Mouse (Mus musculus) left cerebral cortex, postnatal 10 days (tissue): ENCODE data around the gene Abcc3. TPM values are rescaled to one million over a fixed set of nuclear protein-coding genes. Genes with fewer than 3 reads are reported as not detected.

Experiments
- DNase-seq, 2 experiments: peaks; one replicate each; pipeline ENCODE4 v3.0.0; 2021 to 2022; ENCODE audit warnings: low spot score in 2 of 2, mixed read lengths in 1 of 2; ENCODE audit errors: extremely low spot score in 1 of 2
- intact Hi-C: fragments of 180-260 bp; cut with DNase I; formaldehyde crosslinking; loops from one replicate; pipeline ENCODE4 v1.15.1; 2025
- total RNA-seq, 2 experiments: library from RNA; stranded (reverse); gene quantifications; 2 replicates each; pipeline ENCODE4 v1.2.3; 2021

Abcc3 gene
- total RNA-seq, 2 experiments from 2014 or later, result 1.6 to 2.1 TPM

DNA sequence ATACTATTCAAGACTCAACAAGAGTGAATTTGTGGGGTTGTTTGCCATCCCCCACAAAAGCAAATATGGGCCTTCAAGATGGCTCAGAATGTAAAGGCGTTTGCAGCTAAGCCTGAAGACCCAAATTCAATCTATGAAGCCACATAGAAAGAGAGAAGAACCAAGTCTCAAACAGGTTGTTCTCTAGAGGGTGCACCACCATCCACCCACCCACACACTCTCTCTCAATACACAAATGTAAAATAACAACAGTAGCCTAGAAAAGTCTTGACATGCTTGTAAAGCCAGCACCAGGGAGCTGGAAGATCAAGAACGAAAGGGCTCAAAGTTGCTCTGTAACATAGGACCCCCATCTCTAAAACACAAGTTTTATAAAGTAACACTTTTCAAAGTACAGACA lies 76.3 kb downstream of the Abcc3 start:
- DNase-seq, result no peak
- intact Hi-C loops, result no loop called here

- DNase-seq, result no peak
- intact Hi-C loops, result no loop called here
Measured at GRCm38 (mm10) chr11:94315308-94315707, 77.5 kb downstream of the Abcc3 start.

DNA sequence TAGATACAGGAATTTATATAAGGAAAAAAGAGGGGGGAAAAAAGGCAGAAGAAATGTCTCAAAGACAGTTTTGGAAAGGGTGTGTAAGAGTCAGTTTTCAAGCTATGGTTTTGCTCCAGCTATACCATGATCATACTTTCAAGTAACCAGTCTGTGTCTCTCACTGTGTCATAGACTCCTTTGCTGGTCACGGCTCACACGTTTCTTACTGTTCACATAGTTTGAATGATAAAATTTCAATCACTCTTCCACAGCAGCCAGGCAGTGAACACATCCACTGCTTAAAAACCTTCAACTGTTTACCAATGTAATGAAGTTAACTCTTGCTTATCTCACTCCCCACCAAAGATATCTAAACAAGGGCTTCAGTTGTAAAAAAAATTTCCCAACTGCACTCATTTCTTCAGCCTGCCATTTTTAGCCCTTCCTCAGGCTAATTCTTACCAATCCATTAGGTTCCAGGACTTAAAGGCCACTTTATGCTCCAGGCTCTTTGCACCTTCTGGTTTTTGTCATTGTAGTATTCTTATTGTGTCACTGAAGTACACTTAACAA lies 78.6 kb downstream of the Abcc3 start:
- intact Hi-C loops, result no loop called here
- no peak for DNase-seq

DNA sequence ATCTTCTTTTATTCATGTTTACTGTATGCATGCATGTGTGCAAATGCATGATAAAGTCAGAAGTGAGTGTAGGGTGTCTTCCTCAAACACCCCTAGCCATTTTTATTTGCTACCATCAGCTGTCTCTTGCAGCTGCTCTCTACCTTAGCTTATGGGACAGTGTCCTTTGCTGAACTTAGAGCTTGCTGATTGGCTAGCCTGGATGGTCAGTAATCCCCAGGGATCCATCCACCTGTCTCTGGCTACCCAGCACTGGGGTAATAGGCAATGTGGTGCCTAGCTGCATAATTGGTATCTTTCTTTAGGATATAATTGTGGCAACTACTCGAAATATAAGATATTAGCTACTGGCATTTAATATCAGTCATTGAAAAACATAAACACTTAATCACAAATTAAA lies 80.1 kb downstream of the Abcc3 start:
- intact Hi-C loops, result no loop called here
- DNase-seq, result no peak

DNA sequence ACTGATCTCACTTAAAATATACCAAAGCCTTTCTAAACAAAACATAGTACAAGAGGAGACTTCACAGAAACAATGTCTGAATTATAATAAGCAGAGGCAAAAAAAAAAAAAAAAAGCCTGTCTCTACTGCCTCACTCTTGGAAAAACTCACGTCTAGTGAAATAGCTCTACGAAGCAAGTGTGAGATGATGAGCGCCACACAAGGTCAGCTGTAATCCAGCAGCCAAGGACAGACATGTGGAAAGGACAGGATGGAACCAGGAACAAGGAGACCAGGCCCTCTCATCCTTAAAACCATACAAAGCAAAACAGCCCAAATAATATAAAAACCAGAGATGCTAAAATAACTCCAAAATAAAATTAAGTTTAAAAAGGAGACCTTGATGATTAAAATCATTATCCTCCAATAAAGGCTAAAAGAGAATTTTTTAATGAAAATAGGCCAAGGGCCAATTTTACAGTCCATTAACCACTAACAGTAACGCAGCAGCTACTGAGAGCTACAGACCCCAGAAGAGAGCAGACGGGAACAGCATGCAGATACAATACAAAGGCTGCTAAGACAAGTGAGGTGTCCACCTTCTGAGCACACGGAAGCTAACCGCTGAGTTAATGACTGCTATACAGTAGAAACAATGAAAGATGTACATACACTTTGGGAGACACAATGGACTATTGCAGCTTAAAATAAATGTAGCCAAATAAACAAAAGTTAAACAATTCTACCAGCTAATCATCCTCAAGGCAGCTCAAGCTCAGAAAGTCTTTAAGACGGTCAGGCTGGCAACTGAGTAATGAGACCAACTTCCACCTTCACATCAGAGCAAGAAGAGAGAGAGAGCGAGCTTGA lies 97.6 kb downstream of the Abcc3 start:
- DNase-seq, result no peak
- intact Hi-C loops, result no loop called here

Other genes with a start within 250 kb of the Abcc3 start
- gene Tob1, start 181.5 kb downstream of the Abcc3 start, total RNA-seq, result 10 to 100 TPM; 29.9 to 30.9 TPM
- 1 to 10 TPM; 1.0 to 1.3 TPM for gene Wfikkn2, start 147.0 kb downstream of the Abcc3 start, total RNA-seq
- gene Gm21885, start 111.1 kb downstream of the Abcc3 start, total RNA-seq, result not detected
- 100 to 1,000 TPM; 125 to 131 TPM for gene Luc7l3, start 71.0 kb downstream of the Abcc3 start, total RNA-seq
- gene Ankrd40, start 65.0 kb downstream of the Abcc3 start, total RNA-seq, result 10 to 100 TPM; 73.3 to 75.7 TPM
- gene Cacna1g, start 81.2 kb upstream of the Abcc3 start, total RNA-seq, result 100 to 1,000 TPM; 143 to 151 TPM
- 1 to 10 TPM in 1 of 2 experiments, under 1 TPM in 1; 0.92 to 1.5 TPM for gene Spata20, start 93.2 kb upstream of the Abcc3 start, total RNA-seq
- 1 to 10 TPM; 1.6 to 1.8 TPM for gene Epn3, start 107.0 kb upstream of the Abcc3 start, total RNA-seq
- gene Mycbpap, start 128.7 kb upstream of the Abcc3 start, total RNA-seq, result 1 to 10 TPM; 1.4 to 1.6 TPM
- 10 to 100 TPM; 15.9 to 18.7 TPM for gene Rsad1, start 156.3 kb upstream of the Abcc3 start, total RNA-seq
- gene Chad, start 172.1 kb upstream of the Abcc3 start, total RNA-seq, result under 1 TPM; 0.26 to 0.49 TPM
- gene Acsf2, start 208.9 kb upstream of the Abcc3 start, total RNA-seq, result 10 to 100 TPM; 13.8 to 16.3 TPM
- gene Lrrc59, start 236.8 kb upstream of the Abcc3 start, total RNA-seq, result 10 to 100 TPM; 91.5 to 94.8 TPM